Mouse (Mus musculus) spleen, postnatal 4 days (tissue): ENCODE measurements around the gene Tigd2.
"Not testable (repeated sequence)": the region's sequence is repeated elsewhere in the genome, so short reads cannot be mapped to it uniquely, and the experiment has no call there.

ENCODE experiments used
- DNase-seq, 2 experiments: peaks; one replicate each; pipeline ENCODE4 v3.0.0; 2022; ENCODE audit warnings: low spot score in 2 of 2

Tigd2 gene

GRCm38 (mm10) chr6:59208685-59209298 lies at the start of gene Tigd2:
Gene Tigd2 (plus strand): TSS chr6:59208870.
- peak; percentile 89 to 97 for DNase-seq

GRCm38 (mm10) chr6:59161801-59162478 lies 46.7 kb upstream of the Tigd2 start:
- no peak for DNase-seq

GRCm38 (mm10) chr6:59162887-59163286 lies 45.8 kb upstream of the Tigd2 start:
- DNase-seq = no peak

GRCm38 (mm10) chr6:59163407-59163806 lies 45.3 kb upstream of the Tigd2 start:
- no peak for DNase-seq

GRCm38 (mm10) chr6:59168939-59169338 lies 39.7 kb upstream of the Tigd2 start:
- no peak for DNase-seq

- no peak for DNase-seq
Observed at GRCm38 (mm10) chr6:59171230-59171629, 37.4 kb upstream of the Tigd2 start.

GRCm38 (mm10) chr6:59173940-59174339 lies 34.7 kb upstream of the Tigd2 start:
- DNase-seq = no peak

GRCm38 (mm10) chr6:59178051-59178450 lies 30.6 kb upstream of the Tigd2 start:
- DNase-seq = no peak

GRCm38 (mm10) chr6:59180376-59180996 lies 28.2 kb upstream of the Tigd2 start:
- DNase-seq = peak in 1 of 2 experiments; percentile 22

- DNase-seq = peak; percentile 15 to 62
Observed at GRCm38 (mm10) chr6:59185010-59185699, 23.5 kb upstream of the Tigd2 start.

- no peak for DNase-seq
Observed at GRCm38 (mm10) chr6:59190006-59190405, 18.7 kb upstream of the Tigd2 start.

- not testable (repeated sequence) for DNase-seq
Observed at GRCm38 (mm10) chr6:59194518-59194917, 14.2 kb upstream of the Tigd2 start.

GRCm38 (mm10) chr6:59195849-59196635 lies 12.6 kb upstream of the Tigd2 start:
- no peak for DNase-seq

- no peak for DNase-seq
Observed at GRCm38 (mm10) chr6:59196746-59197145, 11.9 kb upstream of the Tigd2 start.

GRCm38 (mm10) chr6:59198356-59198755 lies 10.3 kb upstream of the Tigd2 start:
- no peak for DNase-seq

- DNase-seq = no peak
Observed at GRCm38 (mm10) chr6:59199021-59199420, 9.6 kb upstream of the Tigd2 start.

GRCm38 (mm10) chr6:59207561-59207960 lies 1.1 kb upstream of the Tigd2 start:
- no peak for DNase-seq

GRCm38 (mm10) chr6:59209299-59209707 lies 633 bp downstream of the Tigd2 start:
- DNase-seq = no peak

- no peak for DNase-seq
Observed at GRCm38 (mm10) chr6:59233191-59233590, 24.5 kb downstream of the Tigd2 start.

GRCm38 (mm10) chr6:59233651-59234050 lies 25.0 kb downstream of the Tigd2 start:
- DNase-seq = no peak

GRCm38 (mm10) chr6:59249675-59250074 lies 41.0 kb downstream of the Tigd2 start:
- DNase-seq = no peak

GRCm38 (mm10) chr6:59250536-59250935 lies 41.9 kb downstream of the Tigd2 start:
- no peak for DNase-seq
